Mouse (Mus musculus): ENCODE results near the gene Nxnl2.

The Nxnl2 gene

DNA sequence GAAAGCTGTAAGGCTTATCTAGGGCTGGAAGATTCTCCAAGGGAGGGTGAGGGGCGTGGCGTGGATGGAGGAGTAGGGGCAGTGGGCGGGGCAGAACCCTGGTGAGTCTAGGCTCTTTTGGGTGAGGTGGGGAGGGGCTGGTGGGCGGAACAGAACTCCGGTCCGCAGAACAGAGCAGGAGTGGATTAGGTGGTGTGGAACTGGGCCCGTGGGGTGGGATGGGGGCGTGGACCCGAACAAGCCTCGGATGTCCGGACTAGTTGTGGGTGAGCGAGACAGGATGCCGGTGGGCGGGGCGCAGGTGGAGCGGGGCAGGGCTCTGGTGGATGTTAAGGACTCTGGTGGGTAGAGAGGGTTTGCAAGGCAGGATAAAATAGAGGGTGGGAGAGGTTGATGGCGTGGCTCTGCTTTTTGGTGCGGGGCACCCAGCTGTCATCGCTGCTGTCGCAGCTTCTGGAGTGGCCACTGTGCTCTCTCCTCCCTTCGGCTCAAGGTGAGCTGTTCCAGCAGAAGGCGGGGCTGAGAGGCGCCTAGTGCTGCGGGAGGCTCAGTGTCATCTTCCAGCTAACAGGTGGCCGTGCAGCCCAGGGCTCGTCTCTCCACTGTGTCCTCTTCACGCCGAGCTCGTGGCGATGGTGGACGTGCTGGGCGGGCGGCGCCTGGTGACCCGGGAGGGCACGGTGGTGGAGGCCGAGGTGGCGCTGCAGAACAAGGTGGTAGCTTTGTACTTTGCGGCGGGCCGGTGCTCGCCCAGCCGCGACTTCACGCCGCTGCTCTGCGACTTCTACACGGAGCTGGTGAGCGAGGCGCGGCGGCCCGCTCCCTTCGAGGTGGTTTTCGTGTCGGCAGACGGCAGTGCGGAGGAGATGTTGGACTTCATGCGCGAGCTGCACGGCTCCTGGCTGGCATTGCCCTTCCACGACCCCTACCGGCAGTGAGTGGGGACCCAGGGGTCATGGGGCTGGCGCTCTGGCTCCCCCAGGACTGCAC, at the start of gene Nxnl2:
Gene Nxnl2 (plus strand): TSS at position 332 of the 990 bp plus-strand sequence.
- peak; percentile 82 for DNase-seq

DNA sequence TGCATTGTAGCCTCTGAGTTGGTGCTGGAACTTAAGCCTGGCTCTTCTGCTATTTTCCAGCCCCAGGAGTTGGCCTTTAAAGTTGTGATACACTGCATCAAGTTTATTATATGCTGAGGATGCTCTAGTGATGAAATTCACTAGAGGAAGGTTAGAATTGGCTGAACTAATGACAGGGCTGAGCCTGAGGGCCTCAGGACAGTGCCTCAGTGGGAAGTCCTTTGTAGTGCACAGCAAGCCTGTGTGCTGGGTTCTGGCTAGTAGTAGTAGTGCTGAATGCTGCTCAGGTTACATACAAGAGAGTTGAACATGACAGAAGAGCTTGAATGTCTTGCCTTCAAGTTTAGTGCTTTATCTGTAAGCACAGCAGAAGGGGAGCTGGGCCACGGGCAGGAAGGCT, 48.9 kb upstream of the Nxnl2 start:
- no peak for DNase-seq

DNA sequence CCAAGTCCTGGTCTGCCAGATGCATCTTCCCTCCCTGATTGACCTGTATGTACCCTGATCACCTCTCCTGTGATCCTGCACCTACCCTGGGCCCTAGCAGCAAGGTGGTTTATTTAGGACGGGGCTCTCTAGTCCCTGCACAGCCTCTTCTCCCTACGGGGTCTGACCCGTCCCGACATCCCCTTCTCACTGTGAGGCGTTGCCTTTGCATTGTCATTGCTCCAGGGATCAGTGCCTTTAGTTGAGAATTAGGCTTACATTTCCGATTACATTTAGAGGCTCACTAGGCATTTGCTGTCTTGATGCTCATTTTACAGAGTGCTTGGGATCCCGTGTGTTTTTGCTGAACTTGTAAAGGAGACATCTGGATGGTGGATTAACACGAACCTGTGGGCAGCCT, 48.1 kb upstream of the Nxnl2 start:
- no peak for DNase-seq

DNA sequence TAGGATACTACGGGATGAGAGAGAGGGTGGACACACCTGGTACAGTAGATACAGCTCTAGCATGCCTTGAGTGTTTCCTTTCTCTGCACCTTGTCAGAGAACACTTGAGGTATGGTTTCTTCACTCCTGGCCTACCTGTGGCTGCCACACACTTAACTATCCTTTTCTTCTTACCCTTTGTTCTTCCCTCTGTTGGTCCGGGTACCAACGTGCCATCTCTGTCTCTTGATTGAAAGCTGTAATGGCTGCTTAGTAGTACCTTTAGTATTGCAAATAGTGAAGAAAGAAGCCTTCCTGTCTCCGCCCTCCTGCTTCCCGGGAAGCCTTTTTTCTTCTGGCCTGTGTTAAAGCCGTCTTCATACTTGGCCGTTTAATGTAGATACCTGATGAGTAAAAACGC, 45.5 kb upstream of the Nxnl2 start:
- DNase-seq: no peak

DNA sequence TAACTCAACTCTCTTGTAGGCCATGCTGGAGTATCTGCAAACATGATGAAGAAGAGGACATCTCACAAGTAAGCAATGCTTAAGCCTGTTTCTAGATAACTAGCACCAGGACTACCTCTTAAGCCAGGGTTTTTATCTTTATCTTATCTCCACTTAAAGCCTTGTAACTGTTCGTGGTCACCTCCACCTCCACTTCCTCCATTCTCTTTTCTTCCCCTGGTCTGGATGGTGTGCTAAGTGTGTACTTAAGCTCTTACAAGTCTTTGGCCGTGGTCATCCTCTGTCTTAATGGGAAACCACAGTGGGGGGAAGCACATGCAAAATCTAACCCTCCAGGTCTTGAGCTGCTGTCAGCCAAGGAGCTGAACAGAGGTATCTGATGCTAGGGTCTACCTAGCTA, 42.9 kb upstream of the Nxnl2 start:
- DNase-seq: no peak

DNA sequence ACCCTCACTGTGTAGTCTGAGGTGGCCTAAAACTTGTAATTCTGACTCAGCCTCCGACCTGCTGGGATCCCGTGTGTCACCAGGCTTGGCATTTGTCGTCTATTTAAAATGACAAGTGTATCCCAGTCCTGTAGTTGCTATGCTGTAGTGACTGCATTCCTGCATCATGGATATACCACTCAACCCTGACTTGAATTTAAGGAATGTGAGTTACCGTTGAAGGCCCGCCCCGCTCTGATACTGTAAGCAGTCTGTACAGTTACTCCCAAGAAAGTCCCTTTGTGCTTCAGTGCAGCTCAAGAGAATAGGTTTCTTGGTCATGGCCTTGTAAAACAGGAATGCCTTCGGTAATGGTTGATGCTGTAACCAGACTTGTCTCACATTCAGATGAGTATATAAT, 42.4 kb upstream of the Nxnl2 start:
- peak; percentile 40 for DNase-seq

DNA sequence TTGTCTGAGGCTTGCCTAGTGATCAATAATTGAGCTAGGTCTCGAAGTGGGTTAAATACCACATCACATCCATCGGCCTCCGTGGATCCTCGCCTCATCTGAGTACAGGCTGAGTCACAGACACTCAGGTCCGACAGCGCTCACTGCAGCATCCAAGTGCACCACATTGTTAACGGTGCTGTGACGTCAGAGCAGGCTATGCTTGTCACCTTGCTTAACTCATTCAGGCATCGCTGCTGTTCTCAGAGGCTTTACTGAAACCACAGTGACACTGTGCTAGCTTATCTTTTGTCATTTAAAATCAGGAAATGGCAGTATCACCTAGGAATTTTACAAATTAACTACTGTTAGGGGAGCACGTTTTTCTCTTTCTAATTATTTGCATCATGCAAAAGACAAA, 39.6 kb upstream of the Nxnl2 start:
- no peak for DNase-seq

DNA sequence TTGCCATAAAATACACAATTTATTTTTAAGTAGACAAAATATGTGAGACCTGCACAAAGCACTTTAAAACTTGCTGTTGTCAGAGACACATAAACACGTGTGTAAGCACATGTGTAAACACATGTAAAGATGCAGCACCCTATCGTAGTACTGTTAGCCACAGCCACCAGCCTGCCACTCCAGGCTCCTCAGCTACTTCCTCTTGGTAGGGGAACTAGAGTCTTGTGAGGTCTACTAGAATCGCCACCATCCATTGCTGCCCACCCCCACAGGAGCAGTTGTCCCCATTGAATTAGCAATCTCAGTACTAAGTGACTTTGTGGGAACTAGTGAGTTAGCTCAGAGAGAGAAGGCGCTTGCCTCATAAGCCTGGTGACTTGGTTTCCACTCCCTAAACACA, 34.5 kb upstream of the Nxnl2 start:
- no peak for DNase-seq

DNA sequence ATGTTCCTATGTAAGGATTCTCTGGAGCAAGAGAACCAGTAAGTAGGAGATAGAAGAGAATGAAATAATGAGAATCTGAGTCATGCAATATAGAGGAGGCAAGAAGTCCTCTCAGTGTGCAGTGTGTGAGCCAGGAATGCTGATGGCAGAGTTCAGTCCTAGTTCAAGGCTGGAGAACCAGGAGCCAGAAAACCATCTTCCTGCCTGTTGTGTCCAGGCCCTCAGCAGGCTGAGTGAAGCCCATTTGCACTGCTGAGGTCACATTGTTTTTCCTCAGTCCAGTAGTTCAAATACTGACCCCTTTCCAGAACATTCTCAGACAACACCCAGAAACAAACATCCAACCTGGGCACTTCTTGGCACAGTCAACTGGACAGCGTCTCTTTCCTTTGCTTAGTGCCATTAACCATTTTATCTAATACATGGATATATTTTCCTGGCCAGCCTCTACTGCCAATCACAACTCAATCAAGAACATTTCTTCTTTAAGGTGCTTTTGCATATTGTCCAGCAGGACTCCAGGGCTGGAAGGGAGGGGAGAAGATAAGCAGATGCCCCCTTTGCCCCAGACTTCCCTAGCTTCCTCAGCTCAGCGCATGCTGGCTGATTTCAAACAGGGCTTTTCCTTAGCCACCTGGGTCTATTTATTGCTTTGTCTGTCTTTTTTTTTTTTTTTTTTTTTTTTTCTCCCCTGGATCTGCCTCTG, 33.7 kb upstream of the Nxnl2 start:
- DNase-seq: no peak

DNA sequence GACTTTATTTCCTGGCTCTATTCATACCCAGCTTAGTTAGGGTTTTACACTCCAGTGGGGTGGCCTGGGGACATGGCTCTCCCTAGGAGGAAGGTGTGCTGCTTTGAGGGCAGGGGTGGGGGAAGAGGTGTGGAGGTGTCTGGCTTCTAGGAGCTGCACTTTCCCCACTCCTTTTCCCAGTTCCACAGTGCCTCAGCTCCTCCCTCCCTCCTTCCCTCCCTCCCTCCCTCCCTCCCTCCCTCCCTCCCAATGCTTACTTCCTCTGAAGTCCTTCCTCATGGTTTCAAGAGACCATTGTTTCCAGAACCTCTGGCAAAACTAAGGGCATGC, 33.2 kb upstream of the Nxnl2 start:
- DNase-seq: peak; percentile 46

DNA sequence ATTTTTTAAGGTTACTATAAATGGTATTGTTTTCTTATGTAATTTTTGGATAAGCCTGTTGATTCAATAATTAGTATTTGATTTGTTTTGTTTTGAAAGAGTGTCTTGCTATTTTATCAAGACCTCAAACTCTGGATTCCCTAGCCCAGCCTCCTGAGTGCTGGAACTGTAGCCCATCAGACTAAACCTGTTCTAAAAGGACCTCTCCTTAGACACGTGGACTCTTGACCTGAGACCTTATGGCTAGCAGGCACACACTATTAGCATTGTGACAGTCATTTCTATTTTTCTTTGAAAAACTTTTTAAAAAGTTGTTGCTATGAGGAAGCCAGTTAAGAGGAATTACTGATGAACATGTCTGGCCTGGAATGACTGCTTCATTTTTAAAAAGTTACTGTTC, 23.7 kb upstream of the Nxnl2 start:
- DNase-seq: no peak

DNA sequence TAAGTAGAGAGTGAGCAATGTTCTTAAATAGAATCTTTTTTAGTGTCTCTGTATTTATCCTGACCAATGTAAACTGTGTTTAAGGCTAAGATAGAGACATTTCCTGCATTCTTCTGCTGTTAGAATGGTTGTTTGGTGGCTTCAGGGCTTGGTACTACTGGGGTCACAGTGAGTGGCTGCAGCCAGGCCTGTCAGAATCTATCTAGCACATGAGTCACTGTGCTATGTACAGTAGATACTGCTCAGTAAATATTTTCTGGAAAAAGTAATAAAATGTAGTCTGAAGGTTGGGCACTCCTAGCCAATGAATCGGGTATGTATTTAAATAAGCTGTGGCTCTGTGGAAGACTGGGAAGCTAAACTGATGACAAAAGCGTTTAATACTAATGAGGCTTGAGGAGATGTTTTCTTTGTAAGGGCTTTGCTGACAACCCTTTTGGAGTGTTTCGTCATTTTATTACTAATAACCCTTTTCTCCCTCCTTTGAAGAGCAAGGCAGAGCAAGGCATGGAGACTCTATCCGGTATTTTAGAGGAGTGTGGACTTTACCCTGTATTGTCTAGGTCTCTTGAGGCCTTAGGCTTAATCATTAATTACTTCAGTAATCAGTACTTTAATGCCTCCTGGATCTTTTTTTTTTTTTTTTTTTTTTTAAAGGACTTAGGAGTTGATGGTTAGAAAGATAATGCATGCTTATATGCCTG, 17.7 kb upstream of the Nxnl2 start:
- no peak for DNase-seq

DNA sequence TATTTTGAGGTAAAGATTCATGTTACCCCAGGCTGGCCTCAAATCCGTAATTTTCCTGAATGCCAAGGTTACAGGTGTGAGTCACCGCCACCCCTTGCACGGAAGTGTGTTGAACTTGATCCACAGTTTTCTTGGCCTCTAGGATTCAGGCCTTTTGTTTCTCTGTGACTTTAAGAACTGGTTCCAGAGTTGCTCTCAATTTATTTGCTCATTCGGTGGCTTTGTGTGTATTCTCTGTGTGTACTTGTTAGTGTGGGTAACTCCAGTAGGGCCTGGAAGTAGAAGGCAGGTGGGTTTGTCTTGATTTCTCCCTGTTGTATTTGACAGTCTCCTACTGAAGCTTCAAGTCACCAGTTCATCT, 17.2 kb upstream of the Nxnl2 start:
- DNase-seq: no peak

DNA sequence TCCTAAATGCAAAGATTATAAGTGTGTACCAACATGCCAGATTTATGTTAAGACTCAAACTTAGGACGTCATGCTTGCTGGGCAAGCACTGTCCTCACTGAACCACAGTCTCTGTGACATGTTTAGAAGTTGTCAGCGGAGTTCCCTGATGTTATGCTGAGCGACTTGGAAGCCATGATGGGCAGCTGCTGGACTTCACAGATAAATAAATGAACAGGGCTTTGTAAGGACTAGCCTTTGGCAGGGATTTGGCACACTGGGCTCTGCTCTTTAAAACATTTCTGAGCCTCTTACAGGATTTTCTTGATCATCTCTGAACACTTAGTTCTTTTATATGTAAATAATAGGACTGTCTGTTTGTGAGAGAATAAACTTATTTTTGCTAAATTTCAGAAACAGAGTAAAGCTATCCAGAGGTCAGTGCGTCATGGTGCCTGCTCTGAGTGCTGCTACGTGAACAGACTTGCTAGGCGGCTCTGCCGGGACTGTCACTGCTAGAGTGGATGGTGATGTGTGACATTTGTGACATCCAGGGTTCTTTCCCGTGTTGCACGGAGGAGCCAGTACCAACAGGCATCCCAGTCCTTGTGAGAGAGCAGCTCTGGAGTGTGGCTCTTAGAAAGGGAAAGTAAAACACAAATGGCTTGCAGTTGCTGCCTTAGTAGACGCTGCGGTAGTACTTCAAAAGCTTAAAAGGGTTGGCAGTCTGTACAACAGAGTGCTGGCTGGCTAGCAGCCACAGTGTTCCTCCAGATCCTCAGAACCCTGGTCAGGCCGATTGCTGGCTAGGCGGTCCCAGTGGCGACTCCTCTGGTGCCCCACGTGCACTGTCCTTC, 15.4 kb upstream of the Nxnl2 start:
- no peak for DNase-seq

DNA sequence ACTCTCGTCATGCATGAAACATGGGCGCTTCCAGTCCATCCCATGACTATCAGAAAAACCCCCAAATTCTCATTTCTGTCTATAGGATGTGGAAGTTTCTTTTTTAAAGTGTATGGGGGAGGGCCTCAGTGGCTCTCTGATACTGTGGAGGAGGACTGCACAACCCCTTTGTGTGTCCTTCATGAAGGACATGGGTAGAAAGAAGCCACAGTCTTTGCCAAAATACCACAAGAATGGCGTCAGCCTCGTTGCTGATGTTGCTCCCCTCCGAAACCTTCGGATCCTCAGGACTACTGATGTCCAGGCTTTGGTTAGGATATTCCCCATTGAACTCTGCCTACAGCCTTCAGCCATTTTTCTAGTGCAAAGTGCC, 14.8 kb upstream of the Nxnl2 start:
- no peak for DNase-seq

DNA sequence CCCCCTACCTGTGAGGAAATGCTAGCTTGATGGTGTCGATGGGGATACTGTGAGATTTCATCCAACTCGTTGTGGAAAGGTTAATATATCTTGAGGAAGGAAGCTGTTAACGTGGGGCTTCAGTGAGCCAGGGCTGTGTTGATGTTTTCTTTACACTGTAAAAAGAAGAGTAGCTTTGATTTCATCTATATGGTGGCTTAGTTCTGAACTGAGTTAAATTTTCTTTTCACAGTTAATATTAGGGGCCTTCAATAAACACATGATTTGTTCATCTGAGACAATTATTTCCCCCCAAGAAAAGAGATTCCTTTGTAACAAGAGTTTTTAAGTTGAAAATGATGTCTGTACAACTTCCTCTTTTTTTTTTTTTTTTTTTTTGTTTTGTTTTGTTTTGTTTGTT, 13.5 kb upstream of the Nxnl2 start:
- no peak for DNase-seq

DNA sequence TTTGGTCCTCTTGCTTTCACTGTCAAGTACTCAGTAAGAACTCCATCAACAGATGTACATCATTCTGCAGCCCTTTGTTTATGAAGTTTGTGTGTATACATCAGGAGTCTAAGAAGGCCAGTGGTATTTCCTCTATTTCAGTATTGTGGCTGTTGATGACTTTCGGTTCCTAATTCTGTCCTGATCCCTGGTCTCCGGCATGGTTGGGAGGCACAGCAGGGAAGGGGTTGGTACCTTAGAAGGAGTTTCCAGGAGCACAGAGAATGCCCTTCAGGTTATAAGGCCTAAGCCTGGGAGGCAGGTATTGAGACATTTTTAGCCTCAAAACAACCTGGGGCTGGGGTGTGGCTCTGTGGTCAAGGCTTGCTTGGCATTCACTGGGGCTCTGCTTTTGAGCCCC, 9.2 kb upstream of the Nxnl2 start:
- DNase-seq: no peak

DNA sequence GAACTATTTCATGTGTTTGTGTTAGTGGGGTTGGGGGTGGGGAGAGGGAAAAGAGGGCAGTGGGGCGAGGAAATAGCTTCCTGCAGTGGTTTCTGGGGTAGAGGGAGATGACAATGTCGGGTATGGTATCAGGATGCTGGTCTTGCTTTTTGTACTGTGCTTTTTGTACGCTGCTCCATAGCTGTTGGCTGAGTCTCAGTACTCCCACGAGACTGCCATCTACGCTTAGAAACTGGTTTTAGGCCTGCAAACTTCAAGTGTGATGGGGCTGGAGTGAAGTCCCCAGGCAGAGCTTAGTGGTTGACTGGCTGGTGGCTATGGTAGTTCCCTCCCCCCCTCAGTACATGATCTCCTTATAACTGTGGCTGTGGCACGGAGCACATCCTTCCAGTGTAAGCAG, 8.6 kb upstream of the Nxnl2 start:
- DNase-seq: no peak

DNA sequence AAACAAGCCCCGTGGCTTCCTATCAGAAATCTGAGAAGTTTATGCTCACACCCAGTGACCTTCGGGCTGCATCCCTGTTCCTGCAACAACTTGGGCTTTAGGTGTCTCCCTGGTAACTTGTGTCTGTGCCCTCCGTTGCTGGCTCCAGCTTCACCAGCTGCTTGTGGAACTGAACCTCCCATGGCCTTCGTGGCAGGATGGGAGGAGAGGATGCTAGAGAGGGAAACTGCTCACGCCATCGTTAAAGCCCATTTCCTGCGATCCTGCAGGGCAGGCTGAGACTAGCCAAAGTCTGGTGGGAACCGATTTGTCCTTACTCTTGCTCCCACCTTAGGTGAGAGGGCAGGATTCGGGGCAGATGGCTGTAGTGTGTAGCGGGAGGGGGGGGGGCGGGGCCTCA, 4.1 kb upstream of the Nxnl2 start:
- no peak for DNase-seq

DNA sequence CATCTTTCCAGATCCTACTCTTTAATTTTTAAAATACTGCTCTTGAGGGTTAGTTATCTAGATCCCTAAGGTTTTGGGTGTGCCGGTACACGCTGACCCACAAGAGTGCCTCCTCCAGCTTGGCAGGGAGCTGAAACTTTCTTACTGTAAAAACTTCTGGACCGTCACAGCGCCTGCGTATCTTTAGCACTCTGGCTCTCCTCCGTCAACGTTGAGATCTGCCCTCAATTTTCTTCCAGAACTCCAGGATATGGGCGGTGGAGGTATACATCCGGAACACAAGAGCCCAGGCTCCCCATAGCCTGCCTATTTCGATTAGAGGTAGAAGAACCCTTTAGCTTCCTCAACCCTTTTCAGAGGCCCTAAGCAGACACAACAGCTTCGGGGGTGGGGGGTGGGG, 607 bp upstream of the Nxnl2 start:
- peak; percentile 25 for DNase-seq

DNA sequence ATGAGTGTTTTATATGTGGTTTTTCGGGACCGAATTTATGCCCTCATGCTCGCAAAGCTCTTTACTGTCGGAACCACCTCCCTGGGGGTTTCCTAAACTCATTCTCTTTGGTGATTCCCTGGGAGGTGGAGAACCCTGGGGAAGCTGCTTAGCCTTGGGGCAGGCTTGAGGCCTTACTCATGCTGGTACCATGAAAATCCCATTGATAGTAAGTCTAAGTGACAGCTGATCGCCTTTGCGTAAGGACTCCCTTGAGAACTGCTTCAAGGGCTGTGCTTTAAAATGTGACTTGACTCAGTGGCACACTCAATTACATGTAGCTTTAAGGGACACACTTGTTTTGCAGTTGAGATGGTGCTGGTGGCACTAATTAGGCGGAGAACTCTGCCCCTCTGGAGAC, 1.8 kb downstream of the Nxnl2 start:
- no peak for DNase-seq

DNA sequence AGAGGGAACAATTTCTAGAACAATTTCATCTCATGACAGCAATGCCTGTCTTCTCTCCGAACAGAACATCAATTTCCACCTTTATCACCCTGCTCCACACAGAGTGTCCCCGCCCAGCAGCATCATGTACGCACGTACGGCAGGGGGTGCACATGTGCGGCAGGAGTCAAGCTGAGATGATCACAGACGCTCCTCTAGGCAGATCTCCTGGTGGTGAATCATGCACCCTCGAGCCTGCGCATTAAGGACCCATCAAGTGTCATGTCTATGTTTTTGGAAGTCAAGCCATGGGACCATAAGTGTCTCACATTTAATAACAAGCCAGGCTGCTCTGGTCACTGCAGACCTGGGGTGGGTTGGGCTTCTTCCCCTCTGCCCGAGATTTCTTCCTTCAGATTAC, 8.1 kb downstream of the Nxnl2 start:
- DNase-seq: no peak

DNA sequence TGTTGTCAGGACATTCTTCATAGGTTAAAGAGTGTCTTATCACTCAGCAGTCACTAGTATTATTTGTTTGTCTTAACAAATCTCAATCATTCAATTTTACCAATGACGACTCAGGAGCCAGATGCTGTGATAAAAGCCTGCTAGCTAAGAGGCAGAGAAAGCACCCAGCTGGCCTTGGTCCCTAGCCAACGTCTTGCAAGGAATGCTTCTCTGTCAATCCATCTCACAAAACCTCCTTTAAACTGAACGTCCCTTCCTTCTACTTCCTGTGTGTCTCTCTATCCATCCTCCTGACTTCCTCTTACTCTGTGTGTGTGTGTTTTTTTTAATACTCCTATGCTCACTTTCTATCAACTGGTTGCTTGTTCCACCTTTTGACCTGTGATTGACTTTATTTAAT, 8.5 kb downstream of the Nxnl2 start:
- no peak for DNase-seq

Measured in kidney, postnatal 10 days (tissue).